Mouse (Mus musculus): ENCODE measurements at regions not wholly inside any gene's neighbourhood (a gene's known extent, or its start where the extent isn't known, plus 50 kb on each side); places are given as distances from the start of the nearest gene placed in this dataset.
A peak's percentile ranks its signal among the peaks of the same experiment; 100 is the strongest.

GRCm38 (mm10) chr1:44849366-44849951 lies 298.1 kb downstream of the Gulp1 start:
- DNase-seq (ENCODE audit: low spot score in 2 of 2): no peak

GRCm38 (mm10) chr1:44863390-44863789 lies 312.1 kb downstream of the Gulp1 start:
- DNase-seq (ENCODE audit: low spot score in 2 of 2): no peak

GRCm38 (mm10) chr1:44863818-44864217 lies 312.5 kb downstream of the Gulp1 start:
- no peak for DNase-seq (ENCODE audit: low spot score in 2 of 2)

- DNase-seq (ENCODE audit: low spot score in 2 of 2): no peak
These were observed 340.3 kb downstream of the Gulp1 start for GRCm38 (mm10) chr1:44891611-44892010.

- peak; percentile 7 to 29 for DNase-seq (ENCODE audit: low spot score in 2 of 2)
These were observed 341.1 kb downstream of the Gulp1 start for GRCm38 (mm10) chr1:44892378-44892777.

All from heart, adult 9 months (tissue).